Mouse (Mus musculus): Measurements from ENCODE around the gene Myo15b. TPM values are rescaled to one million over a fixed set of nuclear protein-coding genes. Genes with fewer than 3 reads are reported as not detected.

The Myo15b gene
- polyA plus RNA-seq, 1 experiment from 2014 or later, result 0.28 TPM

DNA sequence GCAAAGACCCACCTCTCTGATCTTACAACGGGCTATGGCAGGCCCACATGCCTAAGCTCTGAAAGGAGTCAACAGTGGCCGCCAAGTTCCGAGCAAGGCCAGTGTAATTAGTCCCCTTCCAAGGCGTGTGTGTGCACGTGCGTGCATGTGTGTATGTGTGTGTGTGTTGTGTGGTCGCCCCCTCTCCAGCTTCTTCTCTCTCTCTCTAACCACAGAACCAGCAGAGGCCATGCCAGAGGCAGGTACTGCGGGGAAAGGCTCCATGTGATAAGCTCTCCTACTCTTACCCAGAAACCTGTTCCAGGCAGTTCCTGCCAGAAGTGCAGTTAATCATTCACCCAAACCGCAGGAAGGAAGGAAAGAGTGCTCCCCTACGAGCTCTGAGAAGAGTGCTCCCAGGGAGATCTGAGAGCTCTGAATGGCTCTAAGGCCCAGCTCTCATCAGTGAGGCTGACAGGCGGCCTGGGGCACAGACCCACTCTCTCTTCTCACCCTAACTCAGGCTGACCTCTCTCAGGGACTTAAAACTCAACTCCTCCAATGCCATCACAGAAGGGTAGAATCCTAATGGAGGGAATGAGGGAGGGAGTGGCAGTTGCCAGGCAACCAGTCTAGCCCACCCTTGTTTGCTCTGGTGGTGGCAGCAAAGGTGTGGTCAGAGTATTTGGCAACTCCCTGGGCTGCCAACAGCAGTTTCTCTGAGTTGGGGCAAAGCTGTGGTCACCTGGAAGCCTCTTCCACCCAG, 53.6 kb downstream of the Myo15b start, which contains the start of gene Smim6:
TSS of gene Smim6 (plus strand) at position 386 of the 745 bp plus-strand sequence.
- H3K27ac ChIP-seq (ENCODE audit: low read depth, low read length), result no peak within 1 kb of the TSS
- no peaks in the 10 kb centered on the region for H3K4me1 ChIP-seq (ENCODE audit: control insufficient read depth, insufficient read depth, low read length)
- ATAC-seq (ENCODE audit: low read depth), result no peak
- H3K9me3 ChIP-seq (ENCODE audit: control insufficient read depth, low read length), result no peaks in the 10 kb centered on the region
- WGBS, result 75% methylated on average over 11 of the region's 11 CpGs
- no peaks in the 10 kb centered on the region for H3K27me3 ChIP-seq (ENCODE audit: control insufficient read depth, insufficient read depth, low read length)
- H3K9ac ChIP-seq (replicated peaks; ENCODE audit: low read depth, low read length), result no peak within 1 kb of the TSS
- H3K4me3 ChIP-seq (ENCODE audit: low read depth, low read length), result no peak within 1 kb of the TSS
- H3K4me2 ChIP-seq (ENCODE audit: low read depth, low read length), result no peak within 1 kb of the TSS
- H3K36me3 ChIP-seq (ENCODE audit: control insufficient read depth, insufficient read depth, low read length), result 0 out of 2 replicates have a peak, but pooled peaks cover 9% of the 10 kb centered on the region

DNA sequence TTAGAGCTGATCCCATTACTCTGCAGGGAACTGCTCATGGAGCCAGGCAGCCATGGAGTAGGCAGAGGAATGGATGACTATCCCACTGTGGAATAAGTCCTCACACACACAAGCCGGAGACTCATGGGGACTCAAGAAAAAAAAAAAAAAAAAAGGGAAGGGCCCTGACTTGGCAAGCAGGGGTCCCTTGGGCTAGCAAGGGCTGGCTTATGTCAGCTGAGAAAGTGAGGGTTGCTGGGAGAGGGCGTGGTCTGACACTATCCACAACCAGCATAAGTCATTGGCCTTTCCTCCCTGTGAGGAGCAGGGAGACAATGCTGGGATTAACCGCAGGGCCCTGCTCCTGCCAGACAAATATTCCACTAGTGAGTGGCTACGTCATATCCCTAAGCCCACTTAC, 58.4 kb downstream of the Myo15b start:
- no peaks in the 10 kb centered on the region for H3K4me1 ChIP-seq (ENCODE audit: control insufficient read depth, insufficient read depth, low read length)
- H3K4me3 ChIP-seq (ENCODE audit: low read depth, low read length), result no peak overlapping the region
- H3K27ac ChIP-seq (ENCODE audit: low read depth, low read length), result no peak overlapping the region
- H3K9me3 ChIP-seq (ENCODE audit: control insufficient read depth, low read length), result no peaks in the 10 kb centered on the region
- no peaks in the 10 kb centered on the region for H3K27me3 ChIP-seq (ENCODE audit: control insufficient read depth, insufficient read depth, low read length)
- ATAC-seq (ENCODE audit: low read depth), result no peak
- WGBS, result 94% methylated on average over 4 of the region's 4 CpGs
- H3K4me2 ChIP-seq (ENCODE audit: low read depth, low read length), result no peak overlapping the region
- H3K36me3 ChIP-seq (ENCODE audit: control insufficient read depth, insufficient read depth, low read length), result 0 out of 2 replicates have a peak, but pooled peaks cover 9% of the 10 kb centered on the region
- H3K9ac ChIP-seq (replicated peaks; ENCODE audit: low read depth, low read length), result no peak overlapping the region

DNA sequence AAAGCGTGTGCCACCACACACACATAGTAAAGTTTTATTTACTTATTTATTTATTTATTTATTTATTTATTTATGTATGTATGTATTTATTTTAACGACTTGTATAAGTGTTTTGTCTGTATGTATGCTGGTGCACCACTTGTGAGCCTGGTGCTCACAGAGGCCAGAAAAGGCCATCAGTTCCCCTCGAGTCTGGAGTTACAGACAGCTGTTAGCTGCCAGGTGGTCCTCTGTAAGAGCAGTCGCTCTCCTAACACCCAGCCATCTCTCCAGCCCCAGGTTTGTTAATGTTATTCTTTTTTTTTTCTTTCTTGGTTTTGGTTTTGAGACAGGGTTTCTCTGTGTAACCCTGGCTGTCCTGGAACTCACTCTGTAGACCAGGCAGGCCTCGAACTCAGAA, 60.4 kb downstream of the Myo15b start:
- Histone ChIP-seq H3K27ac (ENCODE audit: low read depth, low read length) (no peak overlapping the region), H3K4me1 (ENCODE audit: control insufficient read depth, insufficient read depth, low read length) (no peaks in the 10 kb centered on the region), H3K27me3 (ENCODE audit: control insufficient read depth, insufficient read depth, low read length) (no peaks in the 10 kb centered on the region), H3K36me3 (ENCODE audit: control insufficient read depth, insufficient read depth, low read length) (peaks cover 11% of the 10 kb centered on the region; the same call in 1 of the 2 replicates), H3K9me3 (ENCODE audit: control insufficient read depth, low read length) (no peaks in the 10 kb centered on the region), H3K9ac (replicated peaks; ENCODE audit: low read depth, low read length) (no peak overlapping the region), H3K4me2 (ENCODE audit: low read depth, low read length) (no peak overlapping the region), H3K4me3 (ENCODE audit: low read depth, low read length) (no peak overlapping the region)
- ATAC-seq (ENCODE audit: low read depth), result no peak
- 90% methylated on average over 5 of the region's 5 CpGs for WGBS

DNA sequence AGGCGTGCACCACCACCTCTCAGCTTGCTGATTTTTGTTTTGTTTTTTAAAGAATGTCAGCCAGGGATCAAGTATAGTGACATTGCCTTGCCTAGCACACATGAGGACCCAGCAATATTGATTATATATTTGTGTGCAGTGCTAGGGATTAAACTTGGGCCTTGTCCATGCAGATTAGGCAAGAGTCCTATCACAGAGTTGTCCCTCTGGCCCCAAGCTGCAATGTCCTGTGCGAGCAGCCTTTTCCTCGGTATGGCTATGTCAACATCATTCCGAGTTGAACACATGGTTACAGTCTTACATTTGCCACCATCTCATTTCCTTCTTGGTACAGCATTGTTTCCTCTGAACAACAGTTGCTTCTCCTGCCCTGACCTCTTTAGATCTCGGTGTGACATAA, 60.9 kb downstream of the Myo15b start:
- WGBS, result 97% methylated on average over 5 of the region's 5 CpGs
- Histone ChIP-seq H3K4me1 (ENCODE audit: control insufficient read depth, insufficient read depth, low read length) (no peaks in the 10 kb centered on the region), H3K4me2 (ENCODE audit: low read depth, low read length) (no peak overlapping the region), H3K27ac (ENCODE audit: low read depth, low read length) (no peak overlapping the region), H3K9ac (replicated peaks; ENCODE audit: low read depth, low read length) (no peak overlapping the region), H3K36me3 (ENCODE audit: control insufficient read depth, insufficient read depth, low read length) (peaks cover 11% of the 10 kb centered on the region; the same call in 1 of the 2 replicates), H3K4me3 (ENCODE audit: low read depth, low read length) (no peak overlapping the region), H3K27me3 (ENCODE audit: control insufficient read depth, insufficient read depth, low read length) (no peaks in the 10 kb centered on the region), H3K9me3 (ENCODE audit: control insufficient read depth, low read length) (no peaks in the 10 kb centered on the region)
- ATAC-seq (ENCODE audit: low read depth), result no peak

DNA sequence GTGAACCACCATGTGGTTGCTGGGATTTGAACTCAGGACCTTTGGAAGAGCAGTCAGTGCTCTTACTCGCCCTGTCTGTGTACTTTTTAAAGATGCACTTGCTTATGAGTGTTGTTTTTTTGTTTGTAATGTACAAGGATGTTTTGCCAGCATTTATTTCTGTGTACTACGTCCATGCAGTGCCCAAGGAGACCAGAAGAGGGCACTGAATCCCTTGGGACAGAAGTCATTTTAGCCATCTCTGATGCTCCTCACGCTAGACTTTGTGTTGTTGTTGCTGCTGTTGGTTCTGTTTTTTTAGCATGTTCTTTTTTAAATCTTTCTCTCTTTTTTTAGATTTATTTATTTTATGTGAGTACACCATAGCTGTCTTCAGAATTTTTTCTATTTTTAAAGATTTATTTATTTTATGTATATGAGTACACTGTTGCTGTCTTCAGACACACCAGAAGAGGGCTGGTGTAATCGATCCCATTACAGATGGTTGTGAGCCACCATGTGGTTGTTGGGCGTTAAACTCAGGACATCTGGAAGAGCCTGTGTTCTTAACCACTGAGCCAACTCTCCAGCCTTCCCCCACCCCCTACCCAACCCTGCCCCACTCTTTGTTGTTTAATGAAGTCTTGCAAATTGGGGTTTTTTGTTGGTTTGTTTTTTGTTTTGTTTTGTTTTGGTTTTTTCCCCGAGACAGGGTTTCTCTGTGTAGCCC, 62.1 kb downstream of the Myo15b start:
- no peaks in the 10 kb centered on the region for H3K4me1 ChIP-seq (ENCODE audit: control insufficient read depth, insufficient read depth, low read length)
- ATAC-seq (ENCODE audit: low read depth), result no peak
- no peak overlapping the region for H3K4me2 ChIP-seq (ENCODE audit: low read depth, low read length)
- no peak overlapping the region for H3K9ac ChIP-seq (replicated peaks; ENCODE audit: low read depth, low read length)
- 52% methylated on average over 6 of the region's 6 CpGs for WGBS
- H3K4me3 ChIP-seq (ENCODE audit: low read depth, low read length), result no peak overlapping the region
- H3K9me3 ChIP-seq (ENCODE audit: control insufficient read depth, low read length), result no peaks in the 10 kb centered on the region
- H3K36me3 ChIP-seq (ENCODE audit: control insufficient read depth, insufficient read depth, low read length), result peaks cover 12% of the 10 kb centered on the region; the same call in 1 of the 2 replicates
- no peaks in the 10 kb centered on the region for H3K27me3 ChIP-seq (ENCODE audit: control insufficient read depth, insufficient read depth, low read length)
- no peak overlapping the region for H3K27ac ChIP-seq (ENCODE audit: low read depth, low read length)

DNA sequence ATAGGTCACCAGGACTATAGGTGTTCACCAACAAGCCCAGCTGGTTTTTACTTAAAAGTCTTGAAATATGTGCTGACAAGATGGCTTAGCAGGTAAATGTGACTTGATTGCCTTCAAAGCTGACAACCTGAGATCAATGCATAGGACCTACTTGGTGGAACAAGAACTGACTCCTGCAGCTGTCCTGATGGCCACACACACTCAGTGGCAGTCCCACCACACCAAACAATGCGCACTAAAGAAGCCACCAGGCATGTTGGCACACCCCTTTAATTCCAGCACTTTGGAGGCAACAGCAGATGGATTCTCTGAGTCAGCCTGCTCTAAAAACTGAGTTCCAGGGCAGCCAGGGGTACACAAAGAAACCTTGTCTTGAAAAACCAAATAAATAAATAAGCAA, 63.8 kb downstream of the Myo15b start:
- Histone ChIP-seq H3K27me3 (ENCODE audit: control insufficient read depth, insufficient read depth, low read length) (no peaks in the 10 kb centered on the region), H3K36me3 (ENCODE audit: control insufficient read depth, insufficient read depth, low read length) (peaks cover 10% of the 10 kb centered on the region; the same call in 1 of the 2 replicates), H3K9me3 (ENCODE audit: control insufficient read depth, low read length) (no peaks in the 10 kb centered on the region), H3K4me2 (ENCODE audit: low read depth, low read length) (no peak overlapping the region), H3K9ac (replicated peaks; ENCODE audit: low read depth, low read length) (no peak overlapping the region), H3K4me3 (ENCODE audit: low read depth, low read length) (no peak overlapping the region), H3K4me1 (ENCODE audit: control insufficient read depth, insufficient read depth, low read length) (no peaks in the 10 kb centered on the region), H3K27ac (ENCODE audit: low read depth, low read length) (no peak overlapping the region)
- ATAC-seq (ENCODE audit: low read depth), result no peak
- 94% methylated on average over 1 of the region's 1 CpGs for WGBS

DNA sequence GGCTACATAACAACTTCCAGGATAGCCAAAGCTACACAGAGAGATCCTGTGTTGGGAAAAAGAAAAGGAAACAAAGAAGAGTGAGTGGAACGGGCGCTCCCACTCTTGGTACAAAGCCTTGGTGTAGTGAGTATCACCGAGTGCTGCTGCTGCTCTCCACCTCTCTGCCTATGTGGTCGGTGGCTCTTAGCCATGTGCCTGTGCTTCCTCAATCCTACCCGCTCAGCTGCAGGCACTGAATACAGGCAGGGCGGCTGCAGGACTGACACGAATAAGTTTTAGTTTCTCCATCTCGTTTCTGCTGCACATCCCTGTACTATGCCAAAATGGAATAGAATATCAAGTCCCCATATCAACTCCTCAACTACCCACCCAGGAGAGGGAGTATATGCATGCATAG, 70.8 kb downstream of the Myo15b start:
- H3K4me2 ChIP-seq (ENCODE audit: low read depth, low read length), result no peak overlapping the region
- H3K4me1 ChIP-seq (ENCODE audit: control insufficient read depth, insufficient read depth, low read length), result peaks cover 8% of the 10 kb centered on the region
- H3K9ac ChIP-seq (replicated peaks; ENCODE audit: low read depth, low read length), result no peak overlapping the region
- 89% methylated on average over 8 of the region's 8 CpGs for WGBS
- ATAC-seq (ENCODE audit: low read depth), result no peak
- no peak overlapping the region for H3K4me3 ChIP-seq (ENCODE audit: low read depth, low read length)
- no peaks in the 10 kb centered on the region for H3K9me3 ChIP-seq (ENCODE audit: control insufficient read depth, low read length)
- H3K36me3 ChIP-seq (ENCODE audit: control insufficient read depth, insufficient read depth, low read length), result 0 out of 2 replicates have a peak, but pooled peaks cover 5% of the 10 kb centered on the region
- no peak overlapping the region for H3K27ac ChIP-seq (ENCODE audit: low read depth, low read length)
- H3K27me3 ChIP-seq (ENCODE audit: control insufficient read depth, insufficient read depth, low read length), result no peaks in the 10 kb centered on the region

DNA sequence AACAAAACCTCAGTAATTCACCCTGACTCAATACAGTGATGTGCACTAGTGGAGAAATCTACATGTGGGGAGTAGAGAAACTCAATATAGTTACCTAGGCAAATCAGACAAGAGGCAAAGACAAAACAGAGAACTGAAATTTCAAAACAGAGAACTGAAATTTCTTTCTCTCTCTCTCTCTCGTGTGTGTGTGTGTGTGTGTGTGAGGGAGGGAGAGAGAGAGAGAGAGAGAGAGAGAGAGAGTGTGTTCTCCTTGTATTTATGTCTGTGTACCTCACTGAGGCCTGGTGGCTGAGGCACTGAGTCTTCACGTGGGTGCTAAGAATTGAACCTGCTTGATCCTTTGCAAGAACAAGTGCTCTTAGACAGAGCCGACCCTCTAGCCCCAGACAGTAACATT, 71.6 kb downstream of the Myo15b start:
- Histone ChIP-seq H3K9me3 (ENCODE audit: control insufficient read depth, low read length) (no peaks in the 10 kb centered on the region), H3K36me3 (ENCODE audit: control insufficient read depth, insufficient read depth, low read length) (no peaks in the 10 kb centered on the region), H3K4me2 (ENCODE audit: low read depth, low read length) (no peak overlapping the region), H3K27ac (ENCODE audit: low read depth, low read length) (no peak overlapping the region), H3K4me1 (ENCODE audit: control insufficient read depth, insufficient read depth, low read length) (peaks cover 13% of the 10 kb centered on the region), H3K9ac (replicated peaks; ENCODE audit: low read depth, low read length) (no peak overlapping the region), H3K27me3 (ENCODE audit: control insufficient read depth, insufficient read depth, low read length) (no peaks in the 10 kb centered on the region), H3K4me3 (ENCODE audit: low read depth, low read length) (no peak overlapping the region)
- WGBS, result 77% methylated on average over 3 of the region's 3 CpGs
- no peak for ATAC-seq (ENCODE audit: low read depth)

DNA sequence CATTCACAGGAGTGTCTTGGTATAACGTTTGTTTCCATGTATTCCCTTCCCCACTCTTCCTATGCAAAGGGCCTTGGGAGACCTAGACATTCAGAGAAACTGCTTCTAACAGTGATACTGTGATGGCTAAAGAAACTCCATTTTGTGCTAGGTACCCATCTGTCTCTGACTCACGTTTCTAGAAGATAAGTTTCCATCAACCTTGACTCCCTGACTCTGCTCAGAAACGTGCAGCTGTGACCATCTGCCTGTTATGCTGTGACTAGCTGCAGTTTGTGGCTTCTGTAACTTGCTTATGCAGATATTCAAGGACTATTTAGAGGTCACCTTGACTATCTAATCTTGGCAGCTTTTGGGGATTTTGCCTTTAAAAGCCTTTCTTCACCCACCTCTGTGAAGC, 73.0 kb downstream of the Myo15b start:
- Histone ChIP-seq H3K4me2 (ENCODE audit: low read depth, low read length) (no peak overlapping the region), H3K36me3 (ENCODE audit: control insufficient read depth, insufficient read depth, low read length) (no peaks in the 10 kb centered on the region), H3K9ac (replicated peaks; ENCODE audit: low read depth, low read length) (no peak overlapping the region), H3K27ac (ENCODE audit: low read depth, low read length) (no peak overlapping the region), H3K9me3 (ENCODE audit: control insufficient read depth, low read length) (no peaks in the 10 kb centered on the region), H3K4me1 (ENCODE audit: control insufficient read depth, insufficient read depth, low read length) (peaks cover 13% of the 10 kb centered on the region), H3K4me3 (ENCODE audit: low read depth, low read length) (no peak overlapping the region), H3K27me3 (ENCODE audit: control insufficient read depth, insufficient read depth, low read length) (no peaks in the 10 kb centered on the region)
- WGBS, result 83% methylated on average over 3 of the region's 3 CpGs
- ATAC-seq (ENCODE audit: low read depth), result no peak

Data from neural tube, embryonic 14.5 days (tissue).